Mouse (Mus musculus) left cerebral cortex, postnatal 36 days (tissue): Measurements from ENCODE around the gene Rassf4. TPM values are rescaled to one million over a fixed set of nuclear protein-coding genes. Genes with fewer than 3 reads are reported as not detected.
"Not testable (repeated sequence)": the region's sequence is repeated elsewhere in the genome, so short reads cannot be mapped to it uniquely, and the experiment has no call there.

Experiments
- DNase-seq, 2 experiments: peaks; one replicate each; pipeline ENCODE4 v3.0.0; 2021 to 2022; ENCODE audit warnings: low spot score in 2 of 2, mixed read lengths in 1 of 2
- intact Hi-C: fragments of 180-260 bp; cut with DNase I; formaldehyde crosslinking; loops from one replicate; pipeline ENCODE4 v1.15.1; 2025
- total RNA-seq, 2 experiments: library from RNA; stranded (reverse); gene quantifications; 2 replicates each; pipeline ENCODE4 v1.2.3; 2021

The Rassf4 gene
- total RNA-seq, 2 experiments from 2014 or later = 4.6 to 5.1 TPM

- no peak for DNase-seq
- intact Hi-C loops = no loop called here
Observed at GRCm38 (mm10) chr6:116643881-116644280, 29.9 kb downstream of the Rassf4 start.

- peak; percentile 58 to 69 for DNase-seq
- intact Hi-C loops = no loop called here
Observed at GRCm38 (mm10) chr6:116642942-116643341, 30.8 kb downstream of the Rassf4 start.

- no peak for DNase-seq
- intact Hi-C loops = no loop called here
Observed at GRCm38 (mm10) chr6:116639663-116640062, 34.1 kb downstream of the Rassf4 start.

- no peak for DNase-seq
- intact Hi-C loops = no loop called here
Observed at GRCm38 (mm10) chr6:116638871-116639270, 34.9 kb downstream of the Rassf4 start.

GRCm38 (mm10) chr6:116637496-116637895 is 36.3 kb downstream of the Rassf4 start:
- intact Hi-C loops = no loop called here
- no peak for DNase-seq

GRCm38 (mm10) chr6:116636581-116637235 is 37.0 kb downstream of the Rassf4 start:
- no peak for DNase-seq
- intact Hi-C loops = no loop called here

- no peak for DNase-seq
- intact Hi-C loops = no loop called here
Observed at GRCm38 (mm10) chr6:116635251-116636180, 38.2 kb downstream of the Rassf4 start.

- no peak for DNase-seq
Observed at GRCm38 (mm10) chr6:116633741-116634695, 39.7 kb downstream of the Rassf4 start.

GRCm38 (mm10) chr6:116632129-116632528 is 41.6 kb downstream of the Rassf4 start:
- intact Hi-C loops = loop anchor here (5.0 kb wide), 1 partner anchor 1195 kb away; no protein-coding TSS in a partner anchor
- DNase-seq = peak; percentile 58 to 65

More at GRCm38 (mm10) chr6:116633741-116634695, 39.7 kb downstream of the Rassf4 start:
- intact Hi-C loops = loop anchor here (5.0 kb wide), 1 partner anchor 1193 kb away; no protein-coding TSS in a partner anchor

GRCm38 (mm10) chr6:116629766-116630165 is 44.0 kb downstream of the Rassf4 start:
- no peak for DNase-seq
- intact Hi-C loops = loop anchor here (5.0 kb wide), 1 partner anchor 1198 kb away; no protein-coding TSS in a partner anchor

- intact Hi-C loops = no loop called here
Observed at GRCm38 (mm10) chr6:116628539-116629171, 45.1 kb downstream of the Rassf4 start, which contains the start of gene Zfp422. Gene Zfp422 (minus strand): TSS chr6:116628999.

GRCm38 (mm10) chr6:116628095-116628494 is 45.7 kb downstream of the Rassf4 start:
- intact Hi-C loops = no loop called here
- DNase-seq = no peak

More at GRCm38 (mm10) chr6:116628539-116629171, 45.1 kb downstream of the Rassf4 start, which contains the start of gene Zfp422:
- peak; percentile 72 to 80 for DNase-seq

- intact Hi-C loops, DNase-seq: not testable (repeated sequence)
Observed at GRCm38 (mm10) chr6:116626417-116626816, 47.3 kb downstream of the Rassf4 start.

- intact Hi-C loops = no loop called here
- DNase-seq = no peak
Observed at GRCm38 (mm10) chr6:116621318-116622023, 52.3 kb downstream of the Rassf4 start.

GRCm38 (mm10) chr6:116618073-116618472 is 55.7 kb downstream of the Rassf4 start:
- intact Hi-C loops = no loop called here
- DNase-seq = no peak

GRCm38 (mm10) chr6:116615719-116616118 is 58.0 kb downstream of the Rassf4 start:
- no peak for DNase-seq
- intact Hi-C loops = no loop called here

GRCm38 (mm10) chr6:116607230-116607629 is 66.5 kb downstream of the Rassf4 start:
- intact Hi-C loops = no loop called here

GRCm38 (mm10) chr6:116600969-116601368 is 72.8 kb downstream of the Rassf4 start:
- not testable (repeated sequence) for DNase-seq

More at GRCm38 (mm10) chr6:116607230-116607629, 66.5 kb downstream of the Rassf4 start:
- DNase-seq = no peak

More at GRCm38 (mm10) chr6:116600969-116601368, 72.8 kb downstream of the Rassf4 start:
- intact Hi-C loops = not testable (repeated sequence)
